Mouse (Mus musculus) adrenal gland, adult (tissue): Measurements from ENCODE around the gene Brf1.

Experiments
- DNase-seq, 2 experiments: peaks; one replicate each; pipeline ENCODE4 v3.0.0; 2022 to 2023; ENCODE audit warnings: low spot score in 1 of 2; ENCODE audit not compliant: inconsistent age in 2 of 2

The Brf1 gene

DNA sequence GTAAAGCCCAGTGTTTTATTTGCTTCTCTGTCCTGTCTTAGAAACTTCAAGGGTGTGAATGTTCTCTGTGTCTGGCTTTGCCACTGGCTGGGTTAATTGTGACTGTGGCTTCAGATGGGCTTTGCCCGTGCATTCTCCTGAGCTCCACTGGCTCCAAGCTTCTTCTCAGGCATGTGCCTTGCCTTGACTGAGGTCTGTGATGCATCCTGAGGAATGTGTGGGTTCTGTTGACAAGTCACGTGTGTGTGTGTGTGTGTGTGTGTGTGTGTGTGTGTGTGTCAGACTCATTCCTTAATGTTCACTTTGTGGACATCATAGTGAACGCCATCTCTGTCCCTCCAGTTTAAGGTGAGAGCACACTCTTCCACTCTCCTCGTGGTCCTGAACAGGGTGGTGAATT, 18.3 kb upstream of the Brf1 start:
- DNase-seq: no peak

DNA sequence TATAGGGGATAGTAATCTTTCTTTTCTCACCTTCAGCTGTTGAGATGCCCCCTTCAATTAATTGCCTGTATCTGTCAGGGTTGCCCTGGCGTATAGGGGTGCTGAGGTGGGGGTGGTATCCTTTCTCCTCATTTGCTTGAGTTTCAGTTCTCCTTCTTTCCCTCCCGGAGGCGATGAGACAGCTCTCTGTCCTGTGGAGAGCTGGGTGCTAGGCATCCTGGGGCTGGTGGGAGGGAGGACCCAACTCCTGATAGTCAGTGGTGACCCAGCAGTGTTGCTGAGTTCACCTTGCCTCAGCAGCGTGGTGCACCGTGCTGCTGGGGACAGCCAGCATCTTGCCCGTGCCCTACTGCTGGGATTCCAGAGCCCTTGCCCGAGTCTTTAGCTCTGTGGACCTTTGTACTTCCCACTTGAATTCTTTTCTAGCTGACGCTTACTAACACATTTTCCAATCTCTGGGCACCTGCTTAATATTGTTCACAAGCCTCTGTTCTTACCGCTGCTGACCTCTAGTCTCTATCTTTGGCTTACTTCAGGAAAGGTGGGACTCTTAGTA, 17.0 kb upstream of the Brf1 start:
- DNase-seq: no peak

DNA sequence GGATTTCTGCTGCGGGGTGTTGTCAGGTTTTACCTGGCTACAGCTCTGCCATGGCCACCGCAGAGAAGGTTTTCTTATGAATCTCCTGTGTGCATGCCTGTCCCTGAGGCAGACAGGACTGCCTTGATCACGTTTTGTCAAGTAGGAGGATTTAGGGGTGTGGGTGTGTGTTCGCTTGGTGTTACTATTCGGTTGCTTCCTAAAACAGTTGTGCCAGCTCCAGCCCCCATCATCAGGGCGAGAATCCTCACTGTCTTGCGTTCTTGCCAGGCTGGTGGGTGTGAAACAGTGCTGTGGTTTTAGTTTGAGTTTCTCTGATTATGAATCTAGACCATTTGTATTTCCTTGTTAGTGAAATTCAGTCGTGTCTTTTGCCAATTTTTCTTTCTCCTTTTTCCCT, 16.5 kb upstream of the Brf1 start:
- no peak for DNase-seq

DNA sequence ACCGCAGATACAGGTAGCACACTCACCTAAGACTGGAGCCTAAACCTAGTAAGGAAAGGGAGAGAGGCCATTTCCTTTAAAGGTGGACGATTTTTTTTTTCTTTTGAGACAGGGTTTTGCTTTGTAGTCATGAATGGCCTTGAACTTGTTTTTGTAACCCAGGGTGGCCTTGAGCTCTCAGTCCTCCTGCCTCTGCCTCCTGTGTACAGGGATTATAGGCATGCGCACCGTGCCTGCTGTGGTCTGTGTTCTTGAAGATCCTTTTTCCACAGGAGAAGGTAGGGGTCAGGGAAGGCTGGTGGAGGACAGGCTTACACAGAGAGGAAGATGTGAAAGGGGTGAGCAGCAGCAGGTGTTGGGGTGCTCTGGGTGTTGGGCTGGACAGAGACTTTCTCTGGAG, 15.5 kb upstream of the Brf1 start:
- DNase-seq: peak; percentile 39 to 67

DNA sequence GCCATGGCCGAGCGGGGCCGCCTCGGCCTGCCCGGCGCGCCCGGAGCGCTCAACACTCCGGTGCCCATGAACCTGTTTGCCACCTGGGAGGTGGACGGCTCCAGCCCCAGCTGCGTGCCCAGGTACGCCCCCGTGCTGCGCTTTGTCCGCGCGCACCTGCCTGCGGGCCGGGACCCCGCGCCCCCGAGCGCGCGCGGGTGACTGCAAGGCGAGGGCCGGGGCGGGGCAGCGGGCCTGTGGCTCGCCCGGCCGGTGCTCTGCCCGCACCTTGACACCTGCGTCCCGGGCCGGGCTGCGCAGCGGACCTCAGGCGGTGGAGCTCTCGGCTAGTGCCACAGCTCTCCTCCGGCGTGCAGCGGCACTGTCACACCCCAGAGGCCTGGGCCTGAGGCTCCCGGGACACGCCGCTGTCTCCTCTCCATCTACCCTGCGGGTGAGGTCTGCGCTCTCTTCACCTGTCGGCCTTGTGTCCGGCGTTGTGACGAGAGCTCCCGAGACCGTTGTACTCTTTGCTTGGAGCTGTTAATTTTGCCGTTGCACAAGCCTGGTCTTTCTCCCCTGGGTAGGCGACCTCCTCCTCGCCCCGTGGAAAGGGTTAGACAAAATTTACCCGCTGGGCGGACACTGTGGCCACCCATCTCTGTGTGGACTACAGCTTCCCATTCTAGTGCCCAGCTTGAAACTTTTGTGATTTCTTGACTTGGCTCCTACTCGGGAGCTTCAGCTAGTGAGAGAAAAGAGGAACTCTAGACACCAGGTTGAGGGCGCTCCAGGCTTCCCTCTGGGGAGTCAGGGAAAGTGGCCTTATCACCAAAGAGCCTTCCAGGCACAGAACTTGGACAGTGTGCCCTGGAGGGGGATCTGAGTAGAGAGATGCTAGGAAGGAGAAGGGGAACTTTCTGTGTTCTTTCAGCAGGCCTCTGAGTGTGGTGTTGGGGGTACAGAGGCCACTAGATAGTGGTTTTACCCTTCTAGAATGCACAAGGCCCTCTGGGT, 14.4 kb upstream of the Brf1 start:
- peak; percentile 68 to 84 for DNase-seq

DNA sequence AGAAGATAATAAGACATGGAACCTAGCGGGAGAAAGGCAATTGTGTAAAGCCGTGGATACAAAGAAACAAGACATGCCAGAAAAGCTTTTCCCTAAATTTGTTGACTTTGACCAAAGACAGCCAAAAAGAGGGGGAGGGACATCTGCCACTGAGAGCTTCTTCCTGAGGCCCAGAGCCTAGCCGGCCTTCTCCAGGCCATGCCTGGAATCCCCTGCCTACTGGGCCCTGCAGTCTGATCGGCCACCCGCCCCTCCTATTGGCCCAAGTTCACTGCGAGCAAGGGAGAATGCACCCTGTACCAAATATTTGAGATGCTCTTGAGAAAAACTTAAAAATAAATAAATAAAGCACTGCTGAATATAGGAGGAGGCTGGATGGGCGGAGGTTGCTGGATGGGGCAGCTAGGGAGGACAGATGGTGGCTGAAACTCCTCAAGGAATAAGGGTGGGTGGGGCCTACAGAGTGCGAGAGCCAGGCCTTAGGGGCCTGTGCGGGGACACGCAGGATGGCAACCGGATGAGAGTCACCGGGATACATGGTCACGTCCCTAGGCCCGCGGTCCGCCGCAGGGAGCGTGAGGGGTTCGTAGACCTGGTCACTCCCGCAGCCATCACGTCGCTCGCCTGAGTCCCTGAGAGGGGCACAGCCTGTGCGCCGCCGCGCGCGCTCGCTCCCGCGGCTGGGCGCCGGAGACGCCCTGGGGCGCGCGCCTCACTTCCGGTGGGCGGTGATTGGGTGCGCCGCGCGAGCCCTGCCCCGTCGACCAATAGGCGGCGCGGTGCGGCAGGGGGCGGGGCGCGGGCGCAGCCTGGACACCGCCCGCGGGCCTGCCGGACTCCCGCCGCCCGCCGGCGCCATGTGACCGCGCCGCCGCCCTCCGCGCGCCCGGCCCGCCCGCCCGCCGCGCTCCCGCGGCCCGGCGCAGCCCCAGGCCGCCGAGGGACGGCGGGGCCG, 13.4 kb upstream of the Brf1 start, which contains the start of gene Pacs2:
Gene Pacs2, plus strand, starts transcription at position 905 of the 955 bp plus-strand sequence.
- DNase-seq: peak; percentile 95 to 97

DNA sequence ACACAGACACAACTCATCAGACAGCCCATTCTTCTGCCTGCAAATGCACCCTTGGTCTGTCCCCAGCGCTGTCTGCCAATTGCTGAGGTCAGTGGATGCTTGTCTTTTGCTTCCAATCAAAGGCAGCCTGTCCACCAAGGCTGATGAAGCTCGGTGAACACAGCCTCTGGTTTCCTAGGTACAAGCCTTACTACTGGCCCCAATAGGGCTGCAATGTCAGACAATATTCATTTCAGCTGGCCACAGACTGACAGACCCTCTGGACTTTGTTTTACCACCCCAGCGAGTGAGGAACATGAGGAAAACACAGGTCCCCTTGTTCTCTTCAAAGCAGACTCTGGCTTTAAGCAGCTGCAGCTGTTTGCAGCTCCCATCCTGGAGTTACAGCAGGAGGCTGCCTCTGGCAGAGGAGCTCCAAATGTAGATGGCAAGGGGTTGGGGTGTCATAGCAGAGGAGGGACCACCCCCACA, 12.6 kb upstream of the Brf1 start:
- DNase-seq: no peak

DNA sequence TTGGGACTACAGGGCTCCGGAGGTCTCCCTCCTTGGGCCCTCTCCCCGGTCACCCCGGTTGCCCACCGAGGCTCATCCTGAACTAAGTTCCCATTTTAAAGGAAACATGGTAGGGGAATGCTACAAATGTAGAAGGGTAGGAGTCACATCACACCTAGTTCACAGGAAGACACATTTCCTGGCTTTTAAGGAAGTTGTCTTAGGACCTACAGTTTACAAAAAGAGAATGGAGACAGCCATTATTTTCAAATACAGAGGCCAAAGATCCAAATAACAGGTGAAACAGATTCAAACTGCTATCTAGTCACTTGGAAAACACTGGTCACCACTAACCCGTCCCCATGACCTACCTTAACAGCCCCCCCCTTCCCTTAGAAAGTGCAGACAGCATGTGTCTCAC, 11.9 kb upstream of the Brf1 start:
- DNase-seq: no peak

DNA sequence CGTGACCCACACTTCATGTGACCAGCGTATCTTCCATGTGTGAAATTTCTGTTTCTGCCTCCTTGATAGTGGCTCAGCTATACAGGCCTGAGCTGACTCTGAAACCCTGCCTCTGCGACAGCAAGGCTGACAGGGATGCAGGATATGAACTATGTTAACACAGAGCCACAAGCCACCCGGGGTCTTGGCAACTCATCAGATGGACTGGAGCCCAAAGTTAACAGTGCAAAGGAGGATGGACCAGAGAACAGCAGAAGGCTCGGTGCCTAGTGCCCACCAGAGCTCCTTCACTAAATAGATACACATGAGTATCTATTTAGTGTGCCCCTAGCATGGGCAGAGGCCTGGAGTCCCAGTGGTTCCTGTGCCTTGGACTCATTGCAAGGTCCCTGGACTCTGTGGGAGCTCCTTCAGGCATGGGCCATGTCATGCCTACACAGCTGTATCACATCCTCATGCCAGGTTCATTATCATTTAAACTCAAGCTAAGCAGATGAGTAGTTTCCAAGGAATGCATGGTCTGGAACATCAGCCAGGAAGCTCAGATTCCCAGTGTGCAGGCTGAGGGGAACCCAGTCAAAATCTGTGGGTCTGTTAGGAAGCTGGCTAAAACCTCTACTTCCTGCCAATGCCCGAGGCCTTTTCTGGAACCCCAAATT, 11.3 kb upstream of the Brf1 start:
- DNase-seq: no peak

DNA sequence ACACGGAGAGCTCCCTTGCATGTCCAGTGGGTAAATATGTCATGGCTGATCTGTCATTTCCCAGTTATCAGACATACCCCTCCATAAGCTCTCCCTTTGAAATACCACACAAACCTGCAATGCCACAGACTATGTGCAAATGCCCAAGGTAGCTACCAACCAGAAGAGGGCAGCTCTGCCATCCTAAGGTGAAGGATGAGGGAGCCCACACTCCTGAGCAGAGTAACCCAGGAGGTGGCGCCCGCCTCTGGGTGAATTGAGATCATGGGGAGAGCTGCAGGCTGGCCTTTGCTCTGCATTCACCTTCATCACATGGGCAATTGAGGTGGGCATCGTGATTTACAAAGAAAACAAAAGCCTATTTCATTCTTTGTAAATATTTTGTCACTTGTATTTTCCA, 4.5 kb upstream of the Brf1 start:
- DNase-seq: peak; percentile 81 to 90

DNA sequence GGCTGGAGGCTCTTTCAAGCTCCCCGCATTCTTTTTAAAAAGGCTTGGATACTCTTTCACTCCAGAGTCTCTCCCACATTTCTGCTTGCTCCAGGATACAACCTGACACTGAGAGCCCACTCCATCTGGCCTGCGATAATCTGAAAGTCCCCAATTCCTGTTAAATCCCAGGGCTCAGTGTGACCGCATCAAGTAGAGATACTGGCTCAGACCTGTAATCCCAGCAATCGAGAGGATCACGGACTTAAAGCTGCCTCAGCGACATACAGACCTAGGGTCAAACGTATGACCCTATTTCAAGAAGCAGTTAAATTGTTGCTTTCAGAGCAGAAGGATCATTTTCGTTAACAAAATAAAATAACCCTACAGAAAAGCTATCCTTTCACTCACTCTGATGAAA, 3.5 kb upstream of the Brf1 start:
- no peak for DNase-seq

DNA sequence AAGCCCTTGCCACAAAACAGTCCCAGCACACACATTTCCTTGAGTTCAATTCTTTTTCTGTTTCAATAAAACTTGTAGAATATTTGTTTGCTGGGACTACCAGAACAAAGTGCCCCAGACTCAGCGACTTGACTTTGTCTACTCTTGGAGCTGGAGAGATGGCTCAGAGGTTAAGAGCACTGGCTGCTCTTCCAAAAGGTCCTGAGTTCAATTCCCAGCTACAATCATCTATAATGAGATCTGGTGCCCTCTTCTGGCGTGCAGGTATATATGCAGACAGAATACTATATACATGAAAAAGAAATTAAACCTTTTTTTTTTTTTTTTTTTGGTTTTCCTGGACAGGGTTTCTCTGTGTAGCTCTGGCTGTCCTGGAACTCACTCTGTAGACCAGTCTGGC, 2.2 kb upstream of the Brf1 start:
- DNase-seq: peak in 1 of 2 experiments; percentile 40

DNA sequence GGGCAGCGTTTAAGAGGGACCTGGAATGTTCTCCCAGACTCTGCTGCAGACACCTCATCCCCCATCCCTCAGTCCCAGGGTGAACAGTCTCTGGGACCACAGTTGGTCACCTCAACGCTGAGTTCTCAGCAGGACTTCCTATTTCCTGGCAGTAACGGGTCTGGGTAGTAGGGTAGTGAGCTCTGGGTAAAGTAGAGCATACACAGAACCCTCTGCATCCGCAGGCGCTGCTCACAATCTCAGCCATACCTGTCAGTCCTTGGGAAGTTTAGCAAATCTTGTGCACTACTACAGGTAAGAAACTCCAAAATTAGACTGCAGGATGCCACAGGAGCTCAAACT, 600 bp upstream of the Brf1 start:
- no peak for DNase-seq

DNA sequence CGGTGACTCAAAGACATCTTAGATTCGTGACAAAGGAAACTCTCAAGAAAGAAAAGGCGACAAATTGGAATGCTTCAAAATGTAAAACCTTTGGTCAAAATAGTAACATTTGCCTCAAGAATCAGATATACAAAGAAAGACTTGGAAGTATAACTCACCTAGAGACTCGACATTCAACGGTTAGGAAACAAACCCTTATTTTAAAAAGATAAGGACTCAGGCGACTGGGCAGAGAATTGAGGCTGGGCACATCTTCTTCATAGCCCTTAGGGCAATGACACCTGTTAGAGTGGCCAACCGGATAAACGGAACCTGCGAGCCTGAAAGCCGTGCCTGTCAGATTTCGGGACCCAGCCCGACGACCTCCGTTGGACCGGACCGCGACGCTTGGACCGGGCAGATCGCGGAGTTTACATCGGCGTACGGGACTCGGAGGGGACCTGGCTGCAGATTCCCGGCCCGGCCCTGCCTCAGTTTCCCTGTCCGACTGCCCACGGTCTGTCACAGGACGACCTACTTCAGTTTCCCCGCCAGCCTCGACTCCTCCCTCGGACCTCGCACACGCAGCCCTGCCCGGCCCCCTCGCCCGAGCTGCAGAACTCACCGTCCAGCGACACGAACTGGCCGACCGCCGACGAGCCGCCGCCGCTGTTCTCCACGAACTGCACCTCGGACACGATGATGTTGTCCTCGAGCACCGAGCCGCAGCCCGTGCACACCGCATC, 773 bp downstream of the Brf1 start:
- DNase-seq: no peak

DNA sequence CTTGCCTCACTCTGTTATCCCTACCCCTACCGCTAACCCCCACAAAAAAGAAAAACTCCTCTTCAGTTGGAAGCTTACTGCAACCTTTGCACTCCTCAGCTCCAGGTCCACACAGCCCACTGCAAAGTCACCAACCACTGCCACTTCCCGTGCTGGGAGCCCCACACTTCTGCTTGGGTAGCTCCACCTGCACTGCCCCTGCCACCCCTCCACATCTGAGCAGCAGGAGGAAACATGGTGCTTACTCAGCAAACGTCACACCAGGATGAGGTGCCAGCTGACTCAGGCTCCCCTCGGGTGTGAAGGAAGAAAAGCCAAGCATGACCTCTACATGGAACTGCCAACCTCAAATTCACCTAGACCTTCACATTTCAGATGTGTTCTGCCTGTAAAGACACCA, 6.4 kb downstream of the Brf1 start:
- DNase-seq: no peak

DNA sequence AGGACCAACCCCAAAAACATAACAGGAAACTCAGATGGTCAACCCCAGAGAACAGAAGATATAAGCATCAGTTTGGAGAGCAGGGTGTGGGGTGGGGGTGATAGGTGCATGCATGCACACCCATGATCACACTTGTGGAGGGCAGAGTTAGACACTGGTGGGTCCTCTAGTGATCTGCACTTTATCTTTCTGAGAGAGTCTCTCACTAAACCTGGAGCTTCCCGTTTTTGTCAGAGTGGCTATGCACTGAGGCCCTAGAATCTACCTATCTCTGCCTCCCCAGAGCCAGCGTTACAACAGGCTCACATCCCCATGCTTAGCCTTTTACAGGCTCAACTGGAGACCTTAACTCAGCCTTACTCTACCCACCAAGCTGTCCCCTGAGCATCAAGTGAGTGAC, 9.1 kb downstream of the Brf1 start:
- no peak for DNase-seq

DNA sequence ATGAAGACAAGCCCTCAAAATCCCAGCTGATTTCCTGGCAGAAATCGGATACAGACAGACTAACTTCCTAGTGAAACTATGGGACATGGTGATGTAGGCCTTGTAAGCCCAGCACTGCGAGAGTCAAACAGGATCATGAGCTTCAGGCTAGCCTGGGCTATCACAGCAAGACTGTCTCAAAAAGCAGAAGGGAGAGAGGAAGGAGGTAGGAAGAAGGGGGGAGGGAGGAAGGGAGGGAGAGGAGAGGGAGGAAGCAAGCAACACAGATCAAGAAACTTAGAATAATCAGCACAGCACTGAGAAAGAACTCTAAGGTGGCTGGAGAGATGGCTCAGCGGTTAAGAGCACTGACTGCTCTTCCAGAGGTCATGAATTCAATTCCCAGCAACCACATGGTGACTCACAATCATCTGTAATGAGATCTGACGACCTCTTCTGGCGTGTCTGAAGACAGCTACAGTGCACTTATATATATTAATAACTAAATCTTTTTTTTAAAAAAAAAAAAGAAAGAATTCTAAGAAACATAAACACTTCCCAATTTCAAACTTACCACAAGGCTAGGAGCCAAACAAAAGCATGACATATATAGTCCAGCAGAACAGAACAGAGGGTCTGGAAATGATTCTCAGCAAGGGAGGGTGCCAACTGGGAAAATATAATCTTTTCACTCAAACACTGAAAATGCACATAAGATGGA, 9.6 kb downstream of the Brf1 start:
- DNase-seq: no peak

DNA sequence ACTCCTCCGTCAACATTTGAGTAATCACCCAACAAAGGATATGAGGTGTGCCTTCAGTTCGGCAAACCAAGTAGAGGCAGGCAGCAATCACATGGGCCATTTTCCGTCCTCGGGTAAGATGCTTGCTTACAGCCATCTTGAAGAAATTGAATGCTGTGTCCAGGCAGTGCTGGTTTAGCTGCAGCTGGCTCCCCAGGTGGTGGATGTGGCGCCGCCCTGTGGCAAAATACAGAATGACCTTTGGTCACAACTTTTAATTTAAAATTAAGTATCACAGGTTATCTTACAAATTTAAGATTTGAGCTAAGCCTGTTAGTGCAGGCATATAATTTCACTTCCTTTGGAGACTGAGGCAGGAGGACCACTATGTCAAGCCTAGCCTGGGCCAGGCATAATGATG, 12.6 kb downstream of the Brf1 start:
- DNase-seq: peak in 1 of 2 experiments; percentile 69

DNA sequence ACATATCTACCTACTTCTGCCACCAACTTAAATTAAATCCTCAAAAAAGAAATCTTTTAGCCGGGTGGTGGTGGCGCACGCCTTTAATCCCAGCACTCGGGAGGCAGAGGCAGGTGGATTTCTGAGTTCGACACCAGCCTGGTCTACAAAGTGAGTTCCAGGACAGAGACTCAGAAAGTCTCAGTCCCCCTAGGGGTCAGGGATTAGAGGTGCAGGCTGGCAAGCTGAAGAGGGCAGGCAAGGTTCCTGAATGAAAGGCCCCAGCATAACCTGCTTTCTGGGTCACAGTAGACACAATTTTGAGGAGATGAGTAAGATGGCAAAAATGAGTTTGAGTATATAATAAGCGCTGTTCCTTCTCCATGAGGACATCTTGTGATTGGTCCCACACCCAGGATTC, 15.2 kb downstream of the Brf1 start:
- peak in 1 of 2 experiments; percentile 48 for DNase-seq

DNA sequence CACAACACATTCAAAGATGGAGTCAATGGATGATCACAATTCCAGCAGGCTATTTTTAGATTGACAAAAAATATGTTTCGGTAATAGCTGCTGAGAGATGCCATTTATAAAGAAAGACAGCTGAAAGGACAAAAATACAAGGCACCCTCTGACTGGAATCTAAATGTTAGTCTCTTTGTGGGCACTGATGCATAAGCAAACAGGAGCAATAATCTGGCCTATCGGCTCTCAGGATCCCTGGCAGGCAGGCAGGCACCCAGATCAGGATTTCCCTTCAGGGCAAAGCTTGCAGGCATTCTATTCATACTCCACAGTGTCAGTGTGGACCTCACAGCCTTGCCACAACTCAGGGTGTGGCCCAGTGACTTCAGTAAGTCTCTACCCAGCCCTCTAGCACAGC, 18.5 kb downstream of the Brf1 start:
- DNase-seq: no peak
